Mouse (Mus musculus) heart, embryonic 12.5 days (tissue): ENCODE data around the gene Mapk13. TPM values are rescaled to one million over a fixed set of nuclear protein-coding genes. Genes with fewer than 3 reads are reported as not detected.

Experiments used
- polyA plus RNA-seq: library from polyadenylated mRNA; unstranded; fragments of >200 nt; fragmentation: Nextera tagmentation; extraction: Ambion mirVana; gene quantifications from 2 replicates; pipeline ENCODE4 v1.2.1, GENCODE M21; 2016

Mapk13 gene
- polyA plus RNA-seq, 1 experiment from 2014 or later, result 3.2 TPM

Other genes with a start within 250 kb of the Mapk13 start
- gene Armc12, start 238.5 kb upstream of the Mapk13 start, polyA plus RNA-seq, result not detected in 2 replicates
- not detected in 2 replicates for gene Clpsl2, start 219.9 kb upstream of the Mapk13 start, polyA plus RNA-seq
- gene Clps, start 208.5 kb upstream of the Mapk13 start, polyA plus RNA-seq, result 0.31 TPM in 1 of 2 replicates, not detected in the other
- gene Lhfpl5, start 193.7 kb upstream of the Mapk13 start, polyA plus RNA-seq, result 0.15 and 0.33 TPM in 2 replicates
- 55.4 and 56.8 TPM in 2 replicates for gene Srpk1, start 146.6 kb upstream of the Mapk13 start, polyA plus RNA-seq
- gene Slc26a8, start 79.1 kb upstream of the Mapk13 start, polyA plus RNA-seq, result 0.22 and 0.57 TPM in 2 replicates
- 37.1 and 38.6 TPM in 2 replicates for gene Mapk14, start 78.0 kb upstream of the Mapk13 start, polyA plus RNA-seq
- gene AC170998.1, start 43.2 kb upstream of the Mapk13 start, polyA plus RNA-seq, result 3.1 and 3.3 TPM in 2 replicates
- gene Brpf3, start 31.8 kb downstream of the Mapk13 start, polyA plus RNA-seq, result 13.2 and 15.4 TPM in 2 replicates
- 0.05 TPM in 1 of 2 replicates, not detected in the other for gene Pnpla1, start 89.1 kb downstream of the Mapk13 start, polyA plus RNA-seq
- 0.04 and 0.06 TPM in 2 replicates for gene 4930539E08Rik, start 146.0 kb downstream of the Mapk13 start, polyA plus RNA-seq
- gene Pxt1, start 174.5 kb downstream of the Mapk13 start, polyA plus RNA-seq, result not detected in 2 replicates
- gene Kctd20, start 182.7 kb downstream of the Mapk13 start, polyA plus RNA-seq, result 75.8 and 77.5 TPM in 2 replicates
- 91.0 and 94.3 TPM in 2 replicates for gene Stk38, start 238.7 kb downstream of the Mapk13 start, polyA plus RNA-seq